Mouse (Mus musculus) left cerebral cortex, adult 9 months (tissue): ENCODE measurements around the gene Tpt1.
"Not testable (repeated sequence)": the region's sequence is repeated elsewhere in the genome, so short reads cannot be mapped to it uniquely, and the experiment has no call there.

ENCODE experiments used
- DNase-seq, 2 experiments: peaks; one replicate each; pipeline ENCODE4 v3.0.0; 2022; ENCODE audit warnings: low spot score in 2 of 2

The Tpt1 gene

GRCm38 (mm10) chr14:75841758-75842157 is 3.1 kb upstream of the Tpt1 start:
- DNase-seq = not testable (repeated sequence)

DNA sequence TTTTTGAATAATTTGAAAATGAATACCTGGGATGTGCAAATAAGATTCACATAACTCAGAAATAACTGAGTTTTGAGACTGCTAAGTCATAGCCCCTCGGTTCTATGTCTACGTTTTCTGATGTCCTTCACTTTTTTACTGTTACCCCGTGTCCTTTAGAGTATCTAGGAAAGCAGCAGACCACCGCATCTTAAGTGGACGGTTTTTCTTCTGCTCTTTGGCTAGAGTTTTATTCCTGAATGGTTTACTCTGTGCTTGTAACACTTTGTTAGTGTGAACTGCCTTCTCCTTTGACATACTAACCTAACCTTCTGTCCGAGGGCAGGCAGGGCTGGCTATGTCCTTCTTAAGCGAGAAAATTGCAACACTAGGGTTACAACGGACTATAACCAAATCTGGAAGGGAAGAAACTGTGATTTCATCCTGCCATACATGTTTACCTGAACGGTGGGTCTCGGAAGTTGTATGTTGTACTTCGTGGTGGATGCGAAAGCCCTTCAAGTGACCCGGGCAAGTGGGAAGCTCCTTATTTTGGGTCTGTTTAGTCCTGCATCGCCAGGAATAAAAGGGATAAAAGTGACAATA is 690 bp upstream of the Tpt1 start:
- no peak for DNase-seq

GRCm38 (mm10) chr14:75845698-75846115 is 814 bp downstream of the Tpt1 start:
- DNase-seq = peak; percentile 73 to 90

GRCm38 (mm10) chr14:75847669-75848068 is 2.8 kb downstream of the Tpt1 start:
- DNase-seq = no peak

DNA sequence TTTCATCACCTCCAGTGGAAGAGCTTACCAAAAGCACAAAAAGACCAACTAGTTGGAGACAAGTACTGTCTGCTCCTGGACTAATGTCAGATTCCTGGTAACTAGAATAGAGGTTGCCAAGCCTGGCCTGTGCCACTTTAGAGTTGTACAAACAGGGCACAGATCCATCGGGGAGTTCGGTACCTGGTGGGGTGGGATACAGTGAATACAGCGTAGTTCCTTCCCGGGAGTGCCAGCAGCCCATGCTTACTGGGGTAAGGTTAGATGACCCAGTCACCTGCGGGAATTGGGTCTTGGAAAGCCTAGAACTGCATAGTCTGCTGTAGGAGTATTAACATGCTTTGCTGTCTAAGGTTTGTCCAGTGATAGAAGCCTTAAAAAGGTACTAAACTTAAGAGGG is 3.6 kb downstream of the Tpt1 start:
- no peak for DNase-seq

DNA sequence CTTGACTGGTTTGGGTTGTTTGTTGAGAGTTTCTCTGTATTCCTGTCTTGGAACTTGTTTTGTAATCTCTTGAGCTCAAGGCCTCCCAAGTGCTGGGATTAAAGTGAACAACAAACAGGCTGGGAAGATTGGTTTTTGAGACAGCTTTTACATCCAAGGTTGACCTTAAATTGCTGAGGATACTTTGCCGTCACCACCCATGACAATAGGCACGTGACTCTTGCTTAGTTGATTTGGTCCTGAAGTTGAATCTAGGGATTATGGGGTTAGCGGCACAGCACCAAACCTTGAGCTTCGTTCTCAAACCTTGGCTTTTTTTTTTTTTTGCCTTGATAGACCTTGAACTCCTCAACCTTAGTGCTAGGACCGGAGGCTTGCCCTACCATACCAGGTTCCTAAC is 4.3 kb downstream of the Tpt1 start:
- no peak for DNase-seq

DNA sequence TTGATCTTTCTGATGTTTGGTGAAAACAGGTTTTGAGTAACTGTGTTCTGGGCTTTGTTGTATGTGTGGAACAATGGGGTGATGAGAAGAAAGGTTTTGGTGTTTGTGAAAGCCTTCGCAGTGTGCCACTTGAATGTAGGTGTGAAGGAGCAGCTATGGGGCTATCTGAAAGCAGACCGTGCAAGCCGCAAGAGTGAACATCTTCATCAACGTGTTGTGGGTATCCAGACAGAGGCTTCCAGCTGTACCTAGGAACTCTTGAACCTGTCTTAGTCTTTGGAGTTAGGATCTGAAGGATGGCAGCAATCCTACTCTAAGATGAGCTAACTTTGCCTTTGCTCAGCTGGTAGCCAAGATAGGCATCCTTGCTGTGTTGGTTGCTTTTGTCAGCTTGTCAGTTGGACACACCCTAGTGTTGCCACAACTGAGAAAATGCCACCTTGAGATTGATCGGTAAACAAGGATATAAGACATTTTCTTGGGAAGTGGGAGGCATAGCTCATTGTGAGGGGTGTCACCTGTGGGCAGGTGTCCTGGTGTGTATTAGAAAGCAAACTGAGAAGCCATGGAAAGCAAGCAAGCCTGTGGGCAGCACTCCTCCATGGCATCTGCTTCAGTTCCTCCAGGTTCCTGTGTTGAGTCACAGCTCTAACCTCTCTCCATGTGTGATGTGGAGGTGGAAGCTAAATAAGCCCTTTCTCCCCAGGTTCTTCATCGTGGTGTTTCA is 5.1 kb downstream of the Tpt1 start:
- DNase-seq = peak in 1 of 2 experiments; percentile 77

DNA sequence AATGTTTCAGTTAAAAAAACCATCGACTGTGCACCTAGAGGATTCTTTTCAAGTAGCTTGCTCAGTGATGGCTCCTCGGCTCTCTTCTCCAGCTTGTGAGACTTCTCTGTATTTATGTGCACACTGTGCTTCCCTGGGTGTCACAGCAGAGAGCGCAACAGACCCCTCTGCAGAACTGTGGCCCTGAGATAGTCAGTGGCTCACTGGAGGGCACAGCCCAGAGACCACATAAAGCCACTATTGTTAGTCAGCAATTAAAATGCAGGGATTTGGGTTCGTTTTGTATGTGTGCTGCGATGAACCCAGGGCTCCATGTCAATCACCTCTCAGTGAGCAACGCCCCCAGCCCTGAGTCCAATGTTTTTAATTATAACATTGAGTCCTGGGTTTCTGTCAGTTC is 5.9 kb downstream of the Tpt1 start:
- no peak for DNase-seq

- DNase-seq = no peak
Observed at GRCm38 (mm10) chr14:75852016-75852415, 7.1 kb downstream of the Tpt1 start.

DNA sequence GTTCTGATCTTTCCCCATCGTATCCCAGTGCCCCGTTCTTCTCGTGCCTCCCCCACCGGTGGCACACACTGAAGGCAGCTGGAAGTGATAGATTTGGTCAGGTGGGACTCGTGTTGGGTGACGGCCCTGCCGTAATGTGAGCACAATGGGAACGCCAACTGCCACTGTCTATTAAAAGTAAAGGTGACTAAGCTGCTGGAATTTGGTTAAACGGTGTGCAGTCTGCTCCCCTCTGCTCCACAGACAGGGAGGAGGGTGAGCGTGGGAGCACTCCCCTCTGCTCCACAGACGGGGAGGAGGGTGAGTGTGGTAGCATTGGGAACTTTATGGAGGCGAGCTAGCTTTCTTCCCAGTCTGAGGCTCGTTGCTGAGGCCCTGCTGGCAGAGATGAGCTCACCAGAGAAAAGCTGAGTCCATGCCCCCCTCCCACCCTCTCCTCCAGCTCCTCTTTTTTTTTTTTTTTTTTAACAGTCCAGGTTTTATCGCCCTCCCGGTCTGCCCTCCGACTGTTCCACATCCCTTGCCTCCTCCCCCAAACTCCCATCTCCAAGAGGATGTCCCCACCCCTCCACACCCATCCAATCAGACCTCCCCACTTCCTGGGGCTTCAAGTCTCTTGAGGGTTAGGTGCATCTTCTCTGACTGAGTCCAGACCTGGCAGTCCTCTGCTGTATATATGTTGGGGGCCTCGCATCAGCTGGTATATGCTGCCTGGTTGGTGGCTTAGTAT is 10.5 kb downstream of the Tpt1 start:
- peak in 1 of 2 experiments; percentile 47 for DNase-seq

DNA sequence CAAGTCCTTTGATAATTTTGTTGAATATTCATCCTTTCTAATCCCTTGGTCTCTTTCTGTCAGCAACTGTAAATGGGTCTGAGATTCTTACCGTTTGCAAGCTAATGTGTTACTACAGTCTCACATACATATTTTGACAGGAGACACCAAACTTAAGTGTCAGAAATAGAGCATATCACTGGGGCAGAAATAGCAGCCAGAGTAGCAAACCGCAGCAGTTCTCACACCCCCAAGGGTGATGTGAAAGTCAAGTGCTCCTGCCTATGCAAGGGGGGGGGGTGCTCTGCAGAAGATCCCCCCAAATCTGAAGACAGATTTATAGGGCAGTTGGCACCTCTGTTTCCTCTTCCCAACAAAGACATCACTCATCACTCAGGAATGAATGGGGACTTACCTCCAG is 13.3 kb downstream of the Tpt1 start:
- DNase-seq = no peak

DNA sequence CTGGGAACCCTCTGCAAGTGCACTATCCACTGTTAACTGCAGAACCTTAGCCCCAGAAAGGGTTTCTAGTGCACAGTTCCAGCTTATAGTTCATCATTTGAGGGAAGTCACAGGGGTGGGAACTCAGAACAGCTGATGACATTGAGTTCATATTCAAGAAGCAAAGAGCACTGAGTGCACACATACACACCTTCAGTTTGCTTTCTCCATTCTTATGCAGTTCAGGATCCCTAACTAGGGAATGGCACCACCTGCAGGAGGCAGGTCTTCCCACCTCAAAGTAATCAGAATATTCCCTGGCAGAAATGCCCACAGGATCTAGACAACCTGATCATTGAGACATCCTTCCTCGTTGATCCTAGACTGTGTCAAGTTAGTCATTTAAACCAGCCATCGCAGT is 14.7 kb downstream of the Tpt1 start:
- DNase-seq = no peak

GRCm38 (mm10) chr14:75862701-75863100 is 17.8 kb downstream of the Tpt1 start:
- no peak for DNase-seq

- no peak for DNase-seq
Observed at GRCm38 (mm10) chr14:75863549-75864409, 18.9 kb downstream of the Tpt1 start.

DNA sequence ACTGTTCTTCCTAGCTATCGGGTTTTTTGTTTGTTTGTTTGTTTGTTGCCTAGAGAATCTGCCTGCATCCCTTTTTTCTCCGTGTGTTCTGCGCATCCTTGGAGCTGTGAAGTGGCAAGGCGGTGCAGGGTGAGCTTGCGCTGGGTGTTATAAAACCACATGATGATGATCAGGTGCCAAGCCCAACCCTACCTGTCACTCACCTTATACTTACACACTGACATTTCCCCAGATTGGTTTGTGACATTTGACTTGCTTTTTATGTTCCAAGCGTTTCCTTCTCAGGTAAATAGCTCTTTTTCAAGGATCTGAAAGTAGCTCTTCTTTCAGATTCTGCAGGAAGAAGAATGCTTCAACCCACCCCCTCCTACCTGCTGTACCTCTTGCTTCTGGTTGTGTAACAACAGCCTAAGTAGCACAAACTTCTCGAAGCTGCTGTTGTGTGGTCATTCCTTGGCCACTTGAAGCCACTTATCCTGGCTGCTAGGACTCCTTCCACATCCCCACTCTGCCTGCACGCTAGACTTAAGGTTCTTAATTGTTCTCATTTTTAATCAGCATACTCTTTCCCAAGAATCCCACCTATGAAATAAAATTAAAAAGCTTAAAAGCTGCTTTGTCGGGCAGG is 21.9 kb downstream of the Tpt1 start:
- no peak for DNase-seq

DNA sequence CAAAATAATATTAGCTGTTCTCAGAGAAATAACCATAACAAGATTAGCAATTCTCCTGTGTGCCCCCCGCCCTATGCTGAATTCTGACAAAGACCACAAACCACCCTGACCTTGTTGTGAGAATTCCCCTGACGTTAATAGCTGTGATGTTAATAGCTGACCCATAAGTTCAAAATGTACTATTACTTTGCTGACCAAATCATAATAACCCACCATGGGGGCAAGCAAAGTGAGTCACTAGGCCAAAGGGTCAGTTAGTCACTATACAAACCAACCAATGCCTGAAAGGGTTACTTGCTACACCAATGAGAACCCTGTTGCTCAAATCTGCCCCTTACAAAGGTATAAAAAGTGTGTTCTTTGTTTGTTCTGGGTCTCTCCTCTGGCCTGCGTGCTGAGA is 23.1 kb downstream of the Tpt1 start:
- not testable (repeated sequence) for DNase-seq

GRCm38 (mm10) chr14:75869769-75870363 is 25.0 kb downstream of the Tpt1 start:
- no peak for DNase-seq

- DNase-seq = peak in 1 of 2 experiments; percentile 68
Observed at GRCm38 (mm10) chr14:75870631-75871030, 25.7 kb downstream of the Tpt1 start.

GRCm38 (mm10) chr14:75871111-75871510 is 26.2 kb downstream of the Tpt1 start:
- DNase-seq = no peak

GRCm38 (mm10) chr14:75871750-75872149 is 26.9 kb downstream of the Tpt1 start:
- no peak for DNase-seq

DNA sequence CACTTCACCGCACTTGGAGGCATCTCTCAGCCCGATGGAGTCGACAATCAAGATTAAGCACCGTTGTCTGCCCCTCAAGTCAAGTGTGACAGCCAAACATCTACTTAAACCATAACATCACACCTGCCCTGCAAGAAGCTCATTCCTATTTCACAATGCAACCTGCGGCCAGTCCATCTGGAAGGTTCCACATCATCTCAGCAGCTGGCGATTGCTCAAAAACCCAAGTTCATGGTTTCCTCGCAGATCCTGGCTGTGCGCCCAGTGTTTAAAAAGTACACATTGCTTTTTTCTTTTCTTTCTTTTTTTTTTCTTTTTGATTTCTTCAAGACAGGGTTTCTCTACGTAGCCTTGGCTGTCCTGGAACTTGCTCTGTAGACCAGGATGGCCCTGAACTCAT is 28.7 kb downstream of the Tpt1 start:
- no peak for DNase-seq
